Mouse (Mus musculus): ENCODE data around the gene Moap1. TPM values are rescaled to one million over a fixed set of nuclear protein-coding genes. Genes with fewer than 3 reads are reported as not detected.

Gene Moap1
- polyA plus RNA-seq, 1 experiment from 2014 or later: 81.3 TPM

GRCm38 (mm10) chr12:102748256-102748655, 4.8 kb upstream of the Moap1 start:
- no peak for ATAC-seq
- Histone ChIP-seq H3K4me1 (ENCODE audit: control insufficient read depth, insufficient read depth, low read depth, low read length) (peaks cover 10% of the 10 kb centered on the region), H3K27ac (ENCODE audit: low read depth, low read length) (no peak overlapping the region), H3K4me2 (ENCODE audit: low read length) (no peak overlapping the region), H3K4me3 (ENCODE audit: low read length) (no peak overlapping the region), H3K36me3 (ENCODE audit: control insufficient read depth, insufficient read depth, low read length) (peaks cover 3% of the 10 kb centered on the region), H3K9ac (ENCODE audit: low read depth, low read length) (no peak overlapping the region), H3K9me3 (ENCODE audit: control insufficient read depth, low read length) (no peaks in the 10 kb centered on the region), H3K27me3 (replicated peaks; ENCODE audit: control insufficient read depth, insufficient read depth, low read length) (no peaks in the 10 kb centered on the region)
- WGBS: 90% methylated on average over 3 of the region's 3 CpGs

GRCm38 (mm10) chr12:102744839-102745238, 1.4 kb upstream of the Moap1 start:
- Histone ChIP-seq H3K9ac (ENCODE audit: low read depth, low read length) (no peak overlapping the region), H3K36me3 (ENCODE audit: control insufficient read depth, insufficient read depth, low read length) (peaks cover 3% of the 10 kb centered on the region), H3K27me3 (replicated peaks; ENCODE audit: control insufficient read depth, insufficient read depth, low read length) (no peaks in the 10 kb centered on the region), H3K4me2 (ENCODE audit: low read length) (peak overlapping the region; percentile 90; the same call in 1 of the 2 replicates), H3K4me1 (ENCODE audit: control insufficient read depth, insufficient read depth, low read depth, low read length) (peaks cover 22% of the 10 kb centered on the region), H3K9me3 (ENCODE audit: control insufficient read depth, low read length) (no peaks in the 10 kb centered on the region), H3K27ac (ENCODE audit: low read depth, low read length) (no peak overlapping the region), H3K4me3 (ENCODE audit: low read length) (no peak overlapping the region)
- 59% methylated on average over 6 of the region's 6 CpGs for WGBS
- ATAC-seq: no peak

GRCm38 (mm10) chr12:102743036-102743588, 349 bp downstream of the Moap1 start:
- Histone ChIP-seq H3K27me3 (replicated peaks; ENCODE audit: control insufficient read depth, insufficient read depth, low read length) (no peaks in the 10 kb centered on the region), H3K9me3 (ENCODE audit: control insufficient read depth, low read length) (no peaks in the 10 kb centered on the region), H3K27ac (ENCODE audit: low read depth, low read length) (peak overlapping the region; percentile 93), H3K9ac (ENCODE audit: low read depth, low read length) (peak overlapping the region; percentile 88), H3K36me3 (ENCODE audit: control insufficient read depth, insufficient read depth, low read length) (peaks cover 3% of the 10 kb centered on the region; the same call in 1 of the 2 replicates), H3K4me1 (ENCODE audit: control insufficient read depth, insufficient read depth, low read depth, low read length) (peaks cover 22% of the 10 kb centered on the region), H3K4me3 (ENCODE audit: low read length) (peak overlapping the region; percentile 80), H3K4me2 (ENCODE audit: low read length) (peak overlapping the region; percentile 90)
- peak; percentile 82 for ATAC-seq
- WGBS: under 1% methylated on average over 33 of the region's 33 CpGs

GRCm38 (mm10) chr12:102742056-102742455, 1.4 kb downstream of the Moap1 start:
- Histone ChIP-seq H3K4me2 (ENCODE audit: low read length) (no peak overlapping the region; the same call in 1 of the 2 replicates), H3K9me3 (ENCODE audit: control insufficient read depth, low read length) (no peaks in the 10 kb centered on the region), H3K4me3 (ENCODE audit: low read length) (no peak overlapping the region), H3K27ac (ENCODE audit: low read depth, low read length) (no peak overlapping the region), H3K9ac (ENCODE audit: low read depth, low read length) (no peak overlapping the region), H3K27me3 (replicated peaks; ENCODE audit: control insufficient read depth, insufficient read depth, low read length) (no peaks in the 10 kb centered on the region), H3K4me1 (ENCODE audit: control insufficient read depth, insufficient read depth, low read depth, low read length) (peaks cover 22% of the 10 kb centered on the region), H3K36me3 (ENCODE audit: control insufficient read depth, insufficient read depth, low read length) (peaks cover 3% of the 10 kb centered on the region; the same call in 1 of the 2 replicates)
- ATAC-seq: no peak
- WGBS: 90% methylated on average over 7 of the region's 7 CpGs

- no peak overlapping the region for H3K9ac ChIP-seq (ENCODE audit: low read depth, low read length)
- no peak overlapping the region for H3K4me2 ChIP-seq (ENCODE audit: low read length)
- 60% methylated on average over 3 of the region's 3 CpGs for WGBS
- H3K4me1 ChIP-seq (ENCODE audit: control insufficient read depth, insufficient read depth, low read depth, low read length): peaks cover 22% of the 10 kb centered on the region
- H3K27me3 ChIP-seq (replicated peaks; ENCODE audit: control insufficient read depth, insufficient read depth, low read length): no peaks in the 10 kb centered on the region
- H3K27ac ChIP-seq (ENCODE audit: low read depth, low read length): no peak overlapping the region
- H3K9me3 ChIP-seq (ENCODE audit: control insufficient read depth, low read length): no peaks in the 10 kb centered on the region
- H3K4me3 ChIP-seq (ENCODE audit: low read length): no peak overlapping the region
- H3K36me3 ChIP-seq (ENCODE audit: control insufficient read depth, insufficient read depth, low read length): no peaks in the 10 kb centered on the region
- ATAC-seq: no peak
These were observed 3.2 kb downstream of the Moap1 start for GRCm38 (mm10) chr12:102740285-102740684.

- ATAC-seq: no peak
- WGBS: 83% methylated on average over 5 of the region's 5 CpGs
- no peak overlapping the region for H3K4me2 ChIP-seq (ENCODE audit: low read length)
These were observed 4.4 kb downstream of the Moap1 start for GRCm38 (mm10) chr12:102739096-102739495.

GRCm38 (mm10) chr12:102733381-102733780, 10.1 kb downstream of the Moap1 start:
- H3K9me3 ChIP-seq (ENCODE audit: control insufficient read depth, low read length): no peaks in the 10 kb centered on the region
- no peaks in the 10 kb centered on the region for H3K36me3 ChIP-seq (ENCODE audit: control insufficient read depth, insufficient read depth, low read length)
- 13% methylated on average over 4 of the region's 5 CpGs for WGBS
- H3K4me3 ChIP-seq (ENCODE audit: low read length): no peak overlapping the region
- no peak overlapping the region for H3K4me2 ChIP-seq (ENCODE audit: low read length)
- ATAC-seq: no peak
- H3K27ac ChIP-seq (ENCODE audit: low read depth, low read length): no peak overlapping the region
- no peaks in the 10 kb centered on the region for H3K27me3 ChIP-seq (replicated peaks; ENCODE audit: control insufficient read depth, insufficient read depth, low read length)
- peaks cover 15% of the 10 kb centered on the region for H3K4me1 ChIP-seq (ENCODE audit: control insufficient read depth, insufficient read depth, low read depth, low read length)
- no peak overlapping the region for H3K9ac ChIP-seq (ENCODE audit: low read depth, low read length)

More at GRCm38 (mm10) chr12:102739096-102739495, 4.4 kb downstream of the Moap1 start:
- Histone ChIP-seq H3K4me3 (ENCODE audit: low read length) (no peak overlapping the region), H3K27ac (ENCODE audit: low read depth, low read length) (no peak overlapping the region), H3K27me3 (replicated peaks; ENCODE audit: control insufficient read depth, insufficient read depth, low read length) (no peaks in the 10 kb centered on the region), H3K9me3 (ENCODE audit: control insufficient read depth, low read length) (no peaks in the 10 kb centered on the region), H3K4me1 (ENCODE audit: control insufficient read depth, insufficient read depth, low read depth, low read length) (peaks cover 12% of the 10 kb centered on the region), H3K9ac (ENCODE audit: low read depth, low read length) (no peak overlapping the region), H3K36me3 (ENCODE audit: control insufficient read depth, insufficient read depth, low read length) (no peaks in the 10 kb centered on the region)

GRCm38 (mm10) chr12:102730798-102731619, 12.5 kb downstream of the Moap1 start:
- no peak overlapping the region for H3K9ac ChIP-seq (ENCODE audit: low read depth, low read length)
- peak overlapping the region; percentile 68 for H3K27ac ChIP-seq (ENCODE audit: low read depth, low read length)
- 27% methylated on average over 16 of the region's 16 CpGs for WGBS
- peak; percentile 53 for ATAC-seq
- no peaks in the 10 kb centered on the region for H3K36me3 ChIP-seq (ENCODE audit: control insufficient read depth, insufficient read depth, low read length)
- peak overlapping the region; percentile 26; the same call in 1 of the 2 replicates for H3K4me3 ChIP-seq (ENCODE audit: low read length)
- no peaks in the 10 kb centered on the region for H3K9me3 ChIP-seq (ENCODE audit: control insufficient read depth, low read length)
- peaks cover 15% of the 10 kb centered on the region for H3K4me1 ChIP-seq (ENCODE audit: control insufficient read depth, insufficient read depth, low read depth, low read length)
- H3K4me2 ChIP-seq (ENCODE audit: low read length): peak overlapping the region; percentile 45
- H3K27me3 ChIP-seq (replicated peaks; ENCODE audit: control insufficient read depth, insufficient read depth, low read length): no peaks in the 10 kb centered on the region

Measured in hindbrain, embryonic 16.5 days (tissue).